Mouse (Mus musculus) megakaryocyte, embryonic 14.5 days (primary cell): Measurements from ENCODE around the gene Pheta2.

Experiments
- FLI1 ChIP-seq: IDR thresholded peaks from 2 replicates; pipeline ENCODE4 v1.6.1; 2012; ENCODE audit warnings: low read length, inconsistent platforms, mixed read lengths
- GATA1 ChIP-seq: IDR thresholded peaks from 3 replicates; pipeline ENCODE4 v1.6.1; 2012; ENCODE audit warnings: mixed read lengths, low read length, inconsistent platforms, borderline replicate concordance

- TF ChIP-seq GATA1 (no peak), FLI1 (no peak)
These were observed 34.2 kb downstream of the Pheta2 start for GRCm38 (mm10) chr15:82372991-82373390.
